Mouse (Mus musculus): Measurements from ENCODE around the gene Ralb. TPM values are rescaled to one million over a fixed set of nuclear protein-coding genes. Genes with fewer than 3 reads are reported as not detected.

Ralb gene
- polyA plus RNA-seq, 1 experiment: 14.0 TPM

DNA sequence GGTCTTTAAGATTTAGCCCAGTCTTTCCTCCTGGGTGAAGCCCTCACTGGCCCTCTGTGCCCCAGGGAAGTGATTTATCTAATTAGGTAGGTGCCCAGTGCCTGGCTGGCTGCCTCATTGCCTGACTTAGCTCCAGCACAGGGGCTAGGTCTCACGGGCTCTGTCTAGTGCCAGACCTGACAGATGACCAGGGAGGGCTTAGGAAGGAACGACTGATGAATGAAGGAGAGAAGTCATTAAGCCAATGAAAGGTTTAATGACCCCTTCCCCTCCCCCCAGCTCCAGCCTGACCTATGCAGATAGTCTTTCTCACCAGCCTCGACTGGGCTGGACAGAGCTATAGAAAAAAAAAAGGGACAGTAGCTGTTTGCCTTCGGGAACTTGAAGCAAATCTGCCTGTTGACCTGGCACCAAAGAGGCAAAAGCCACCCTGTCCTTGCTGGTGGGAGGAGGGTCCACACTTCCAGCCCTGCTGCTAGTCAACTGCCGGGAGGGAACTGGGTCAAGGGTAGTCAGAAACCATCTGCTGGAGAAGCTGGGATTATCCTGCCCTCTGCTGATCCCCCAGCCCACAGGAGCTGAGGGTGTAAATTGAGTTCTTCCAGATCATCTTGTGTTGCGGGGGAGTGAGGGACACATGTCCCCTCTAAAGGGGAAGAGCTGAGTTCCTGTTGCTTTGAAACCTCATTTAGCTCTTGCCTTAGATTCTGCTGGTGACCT is 80.3 kb downstream of the Ralb start:
- Histone ChIP-seq H3K27ac (ENCODE audit: insufficient read depth, low read length) (no peak overlapping the region), H3K36me3 (ENCODE audit: control insufficient read depth, insufficient read depth, low read length) (no peaks in the 10 kb centered on the region), H3K4me1 (ENCODE audit: control insufficient read depth, insufficient read depth, insufficient read length) (peaks cover 6% of the 10 kb centered on the region; the same call in 1 of the 2 replicates), H3K4me3 (ENCODE audit: extremely low read depth, insufficient read depth, insufficient read length) (no peak overlapping the region), H3K27me3 (ENCODE audit: control insufficient read depth, insufficient read depth, low read length) (peaks cover 24% of the 10 kb centered on the region)
- no peak for TF ChIP-seq CTCF (IDR thresholded peaks at IDR 0.05; ENCODE audit: extremely low read depth, insufficient read depth, insufficient read length, insufficient replicate concordance)
- TF ChIP-seq POLR2A (IDR thresholded peaks at IDR 0.05; ENCODE audit: low read depth, low read length): no peak
- WGBS: 27% methylated on average over 6 of the region's 6 CpGs
- DNase-seq (ENCODE audit: low read depth in 1 of 2, low spot score in 2 of 2): no peak

DNA sequence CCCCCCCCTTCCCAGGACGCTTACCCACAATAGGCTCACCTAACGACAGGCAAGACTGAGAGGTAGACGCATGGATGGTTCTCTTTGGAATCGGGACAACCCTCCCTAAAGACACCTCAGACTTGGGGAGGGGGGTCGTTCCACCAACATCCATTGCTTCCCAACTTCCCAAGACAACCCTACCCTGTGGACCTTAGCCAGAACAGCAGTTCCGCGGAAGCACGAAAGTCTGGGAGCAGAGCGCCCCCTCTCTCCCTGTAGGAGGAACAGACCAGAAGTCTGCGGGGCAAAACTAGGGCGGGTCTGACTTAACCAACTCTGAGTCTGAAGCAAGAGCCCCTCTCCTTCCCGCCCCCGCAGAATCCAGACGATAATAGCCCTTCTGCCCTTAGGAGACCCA is 81.1 kb downstream of the Ralb start:
- no peak for DNase-seq (ENCODE audit: low read depth in 1 of 2, low spot score in 2 of 2)
- Histone ChIP-seq H3K36me3 (ENCODE audit: control insufficient read depth, insufficient read depth, low read length) (no peaks in the 10 kb centered on the region), H3K27me3 (ENCODE audit: control insufficient read depth, insufficient read depth, low read length) (peaks cover 26% of the 10 kb centered on the region), H3K27ac (ENCODE audit: insufficient read depth, low read length) (no peak overlapping the region), H3K4me1 (ENCODE audit: control insufficient read depth, insufficient read depth, insufficient read length) (peaks cover 6% of the 10 kb centered on the region; the same call in 1 of the 2 replicates), H3K4me3 (ENCODE audit: extremely low read depth, insufficient read depth, insufficient read length) (no peak overlapping the region)
- 10% methylated on average over 14 of the region's 14 CpGs for WGBS
- TF ChIP-seq POLR2A (IDR thresholded peaks at IDR 0.05; ENCODE audit: low read depth, low read length) (no peak), CTCF (IDR thresholded peaks at IDR 0.05; ENCODE audit: extremely low read depth, insufficient read depth, insufficient read length, insufficient replicate concordance) (no peak)

DNA sequence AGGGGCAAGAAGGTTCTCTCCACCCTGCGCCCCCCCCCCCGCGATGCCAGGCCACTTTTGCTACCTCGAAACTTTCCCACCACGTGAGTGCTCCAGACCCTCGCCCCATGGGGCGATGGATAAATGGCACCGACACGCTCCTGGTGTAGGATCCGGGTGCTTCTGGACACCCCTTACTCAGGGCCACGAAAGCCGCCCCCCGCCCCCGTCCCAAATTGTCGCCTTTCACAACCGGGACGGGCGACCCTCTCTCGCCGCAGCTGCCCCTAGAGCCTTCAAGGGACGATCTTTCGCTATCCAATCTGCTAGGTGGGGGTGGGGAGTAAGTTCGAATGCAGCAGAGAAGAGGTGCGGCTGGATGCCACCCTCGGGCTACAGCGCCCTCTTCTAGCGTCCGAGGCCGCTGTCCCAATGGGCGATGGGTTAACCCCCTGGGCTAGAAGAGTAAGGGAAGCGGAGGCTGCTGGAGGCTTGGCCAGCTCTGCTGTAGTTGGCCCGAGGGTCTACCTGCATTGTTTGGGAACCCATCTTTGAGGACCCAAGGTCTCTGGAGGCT is 82.1 kb downstream of the Ralb start:
- Histone ChIP-seq H3K36me3 (ENCODE audit: control insufficient read depth, insufficient read depth, low read length) (no peaks in the 10 kb centered on the region), H3K27me3 (ENCODE audit: control insufficient read depth, insufficient read depth, low read length) (peaks cover 28% of the 10 kb centered on the region), H3K4me3 (ENCODE audit: extremely low read depth, insufficient read depth, insufficient read length) (peak overlapping the region; percentile 33; the same call in 1 of the 2 replicates), H3K4me1 (ENCODE audit: control insufficient read depth, insufficient read depth, insufficient read length) (peaks cover 6% of the 10 kb centered on the region; the same call in 1 of the 2 replicates), H3K27ac (ENCODE audit: insufficient read depth, low read length) (no peak overlapping the region)
- TF ChIP-seq POLR2A (IDR thresholded peaks at IDR 0.05; ENCODE audit: low read depth, low read length): no peak
- TF ChIP-seq CTCF (IDR thresholded peaks at IDR 0.05; ENCODE audit: extremely low read depth, insufficient read depth, insufficient read length, insufficient replicate concordance): no peak
- WGBS: 4% methylated on average over 29 of the region's 32 CpGs
- DNase-seq (ENCODE audit: low read depth in 1 of 2, low spot score in 2 of 2): no peak

DNA sequence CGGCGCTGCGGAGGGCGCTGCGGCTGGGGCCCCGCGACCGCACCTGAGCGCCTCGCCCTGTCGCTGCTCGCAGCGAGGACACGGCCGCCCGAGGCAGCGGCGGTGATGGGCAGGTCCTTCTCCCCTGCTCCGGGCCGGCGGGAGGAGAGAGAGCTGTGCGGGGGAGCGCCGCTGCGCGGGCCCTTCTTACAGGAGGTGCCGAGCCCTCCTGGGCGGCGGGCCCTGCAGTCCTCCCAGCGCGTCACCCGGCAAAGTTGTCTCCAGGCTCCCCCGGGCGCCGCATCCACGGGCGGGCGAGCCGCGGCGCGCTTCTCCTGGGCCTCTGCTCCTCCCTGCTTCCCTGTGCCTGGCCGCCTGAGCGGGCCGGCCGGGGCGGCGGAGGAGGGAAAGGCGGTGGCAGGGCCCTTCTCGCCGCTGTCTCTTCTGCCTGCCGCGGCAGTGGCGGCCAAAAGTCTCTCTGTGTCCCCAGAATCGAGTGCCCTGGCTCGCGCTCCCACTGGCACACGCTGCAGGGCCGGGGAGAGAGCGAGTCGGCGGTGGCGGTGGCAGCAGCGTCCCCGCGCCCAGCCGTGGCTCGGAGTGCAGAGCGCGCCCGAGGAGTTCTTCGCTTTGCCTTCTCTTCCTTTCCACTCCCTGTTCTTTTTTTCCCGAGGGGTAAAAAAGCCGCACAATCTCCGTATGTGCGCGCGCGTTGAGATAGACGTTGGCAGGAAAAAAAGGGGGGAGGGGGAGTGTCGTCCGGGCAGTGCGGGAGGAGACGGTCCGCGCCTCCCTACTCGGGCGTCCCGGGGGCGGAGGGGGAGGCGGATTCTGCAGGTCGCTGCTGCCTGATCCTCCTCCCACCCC is 82.8 kb downstream of the Ralb start, which contains the start of gene Inhbb:
Inhbb (minus strand) TSS at position 673 of the 846 bp plus-strand sequence.
- no peak for DNase-seq (ENCODE audit: low read depth in 1 of 2, low spot score in 2 of 2)
- Histone ChIP-seq H3K4me1 (ENCODE audit: control insufficient read depth, insufficient read depth, insufficient read length) (peaks cover 6% of the 10 kb centered on the region; the same call in 1 of the 2 replicates), H3K27ac (ENCODE audit: insufficient read depth, low read length) (no peak within 1 kb of the TSS), H3K36me3 (ENCODE audit: control insufficient read depth, insufficient read depth, low read length) (no peaks in the 10 kb centered on the region), H3K27me3 (ENCODE audit: control insufficient read depth, insufficient read depth, low read length) (peaks cover 28% of the 10 kb centered on the region), H3K4me3 (ENCODE audit: extremely low read depth, insufficient read depth, insufficient read length) (peak within 1 kb of the TSS; percentile 33)
- WGBS: 2% methylated on average over 79 of the region's 92 CpGs
- TF ChIP-seq POLR2A (IDR thresholded peaks at IDR 0.05; ENCODE audit: low read depth, low read length): no peak
- TF ChIP-seq CTCF (IDR thresholded peaks at IDR 0.05; ENCODE audit: extremely low read depth, insufficient read depth, insufficient read length, insufficient replicate concordance): no peak

DNA sequence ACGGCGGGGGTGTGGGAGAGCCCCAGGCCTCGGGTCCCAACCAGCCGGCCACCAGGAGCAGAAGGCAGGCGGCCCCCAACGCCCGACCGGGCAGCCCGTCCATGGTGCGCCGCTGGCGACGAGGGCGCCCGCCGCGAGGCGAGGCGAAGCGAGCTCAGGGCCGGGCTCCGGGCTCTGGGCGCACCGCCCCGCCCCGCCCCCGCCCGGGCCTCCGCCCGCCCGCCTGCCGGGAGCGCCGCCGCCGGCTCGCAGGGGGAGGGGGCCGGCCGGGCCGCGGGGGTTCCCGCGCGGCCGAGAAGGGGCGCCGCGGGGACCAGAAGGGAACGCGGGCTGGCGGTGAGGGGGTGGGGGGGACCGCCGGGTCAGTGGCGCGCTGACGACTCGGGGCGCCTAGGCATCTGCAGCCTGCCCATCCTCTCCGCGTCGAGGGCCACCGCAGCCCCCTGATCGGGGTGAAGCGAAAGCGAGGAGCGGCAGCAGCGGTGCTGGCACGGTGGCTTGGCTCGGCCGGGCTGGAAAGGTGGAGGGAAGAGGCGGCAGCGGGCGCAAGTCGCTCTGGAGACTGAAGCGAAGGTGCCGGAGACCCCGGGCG is 83.5 kb downstream of the Ralb start:
- DNase-seq (ENCODE audit: low read depth in 1 of 2, low spot score in 2 of 2): no peak
- peaks cover 28% of the 10 kb centered on the region for H3K27me3 ChIP-seq (ENCODE audit: control insufficient read depth, insufficient read depth, low read length)
- no peak overlapping the region for H3K27ac ChIP-seq (ENCODE audit: insufficient read depth, low read length)
- H3K36me3 ChIP-seq (ENCODE audit: control insufficient read depth, insufficient read depth, low read length): no peaks in the 10 kb centered on the region
- peak overlapping the region; percentile 33; the same call in 1 of the 2 replicates for H3K4me3 ChIP-seq (ENCODE audit: extremely low read depth, insufficient read depth, insufficient read length)
- H3K4me1 ChIP-seq (ENCODE audit: control insufficient read depth, insufficient read depth, insufficient read length): peaks cover 6% of the 10 kb centered on the region; the same call in 1 of the 2 replicates
- TF ChIP-seq CTCF (IDR thresholded peaks at IDR 0.05; ENCODE audit: extremely low read depth, insufficient read depth, insufficient read length, insufficient replicate concordance) (no peak), POLR2A (IDR thresholded peaks at IDR 0.05; ENCODE audit: low read depth, low read length) (no peak)
- 1% methylated on average over 42 of the region's 78 CpGs for WGBS

Other genes with a start within 250 kb of the Ralb start
- 3.6 and 4.2 TPM in 2 replicates for gene Inhbb, start 82.5 kb downstream of the Ralb start, polyA plus RNA-seq (2012; rRNA removed)
- 22.3 and 31.5 TPM in 2 replicates for gene Tmem185b, start 21.4 kb upstream of the Ralb start, polyA plus RNA-seq (2012; rRNA removed)
- gene Epb41l5, start 144.2 kb upstream of the Ralb start, polyA plus RNA-seq (2012; rRNA removed): 0.30 and 0.86 TPM in 2 replicates